ENCODE assay signal across 34 mouse cellular contexts in the genomic region with DNA sequence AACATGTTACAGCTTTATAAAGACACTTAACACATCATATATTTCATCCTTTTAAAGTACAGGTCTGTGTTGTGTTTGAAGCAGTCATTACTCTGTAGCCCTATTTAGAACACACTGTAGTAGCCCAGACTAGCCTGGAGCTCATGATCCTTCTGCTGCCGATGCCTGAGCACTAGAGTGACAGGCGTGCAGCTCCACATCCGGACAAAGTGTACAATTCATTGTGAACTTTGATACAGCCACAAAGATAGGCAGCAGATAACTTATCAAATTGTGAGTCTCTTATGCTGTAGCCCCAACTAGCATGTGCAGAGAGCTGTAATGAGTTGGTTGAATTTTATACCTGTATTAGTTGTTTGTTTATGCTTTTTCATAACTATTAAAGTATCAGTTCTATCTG. TPM values are rescaled to one million over a fixed set of nuclear protein-coding genes. Genes with fewer than 3 reads are reported as not detected.
"Had no signal": no experiment of that assay in that cellular context is flagged by ENCODE, and none has a peak within 500 bp of the region (broad histone marks: within the 10 kb centered on the region; RNA-seq: fewer than 3 reads in every experiment).

No protein-coding gene starts in this region.

- H3K4me1 ChIP-seq: heart, embryonic 10.5 days; heart, embryonic 12.5 days; heart, embryonic 15.5 days; hindbrain, embryonic 10.5 days; hindbrain, embryonic 12.5 days; hindbrain, embryonic 13.5 days; hindbrain, embryonic 15.5 days; kidney, embryonic 15.5 days had no signal

- H3K27ac ChIP-seq: heart, adult 2 months; heart, embryonic 10.5 days; heart, embryonic 13.5 days; heart, embryonic 15.5 days; hindbrain, embryonic 10.5 days; hindbrain, embryonic 12.5 days; hindbrain, embryonic 13.5 days; hindbrain, embryonic 14.5 days; hindbrain, embryonic 15.5 days; hindbrain, postnatal 0 days; kidney, embryonic 15.5 days; kidney, postnatal 0 days; layer of hippocampus, adult 2 months; left cerebral cortex, adult 2 months had no signal

- DNase-seq: heart, adult 18-20 months; heart, adult 2 months; heart, postnatal 14 days; heart, postnatal 36 days; heart, postnatal 4 days; kidney, adult 11 months; kidney, adult 18-20 months; kidney, adult 2 months; kidney, adult 9 months; kidney, postnatal 10 days; kidney, postnatal 14 days; kidney, postnatal 25 days; kidney, postnatal 36 days; kidney, postnatal 4 days; layer of hippocampus, adult 9-11 months; layer of hippocampus, postnatal 36 days had no signal

- H3K4me2 ChIP-seq: heart, embryonic 11.5 days; heart, embryonic 12.5 days; heart, embryonic 13.5 days; heart, embryonic 15.5 days; hindbrain, embryonic 12.5 days; hindbrain, embryonic 13.5 days; hindbrain, embryonic 14.5 days; hindbrain, embryonic 15.5 days; kidney, embryonic 15.5 days had no signal

- H3K4me3 ChIP-seq: heart, adult 2 months; heart, embryonic 10.5 days; heart, embryonic 12.5 days; heart, embryonic 13.5 days; heart, embryonic 15.5 days; hindbrain, embryonic 10.5 days; hindbrain, embryonic 12.5 days; hindbrain, embryonic 13.5 days; hindbrain, embryonic 15.5 days; kidney, embryonic 15.5 days; layer of hippocampus, adult 2 months; left cerebral cortex, adult 2 months had no signal

- ATAC-seq: hindbrain, embryonic 16.5 days; hindbrain, postnatal 0 days; inflammation-experienced regulatory T-cells, adult 6 months had no signal

- H3K9me3 ChIP-seq: heart, embryonic 10.5 days; heart, embryonic 12.5 days; heart, embryonic 13.5 days; heart, embryonic 15.5 days; hindbrain, embryonic 10.5 days; hindbrain, embryonic 12.5 days; hindbrain, embryonic 13.5 days; hindbrain, embryonic 15.5 days; kidney, embryonic 15.5 days had no signal

- H3K9ac ChIP-seq: heart, embryonic 12.5 days; heart, embryonic 13.5 days; heart, embryonic 15.5 days; hindbrain, embryonic 12.5 days; hindbrain, embryonic 13.5 days; hindbrain, embryonic 14.5 days; hindbrain, embryonic 15.5 days; kidney, embryonic 15.5 days had no signal

- H3K27me3 ChIP-seq: heart, embryonic 12.5 days; heart, embryonic 13.5 days; heart, embryonic 15.5 days; hindbrain, embryonic 12.5 days; hindbrain, embryonic 13.5 days; hindbrain, embryonic 15.5 days; kidney, embryonic 15.5 days had no signal

RNA-seq across cellular contexts. Expression of gene Myo15, which starts 41.5 kb away (rescaled TPM):
- total RNA-seq: heart, adult 18-20 months had no signal
- polyA plus RNA-seq: heart, embryonic 15.5 days; heart, postnatal 0 days had no signal
